Mouse (Mus musculus) stomach, embryonic 14.5 days (tissue): ENCODE measurements at regions not wholly inside any gene's neighbourhood (a gene's known extent, or its start where the extent isn't known, plus 50 kb on each side); places are given as distances from the start of the nearest gene placed in this dataset.
"Not testable (repeated sequence)": the region's sequence is repeated elsewhere in the genome, so short reads cannot be mapped to it uniquely, and the experiment has no call there.

ENCODE experiments used
- ATAC-seq: fragments of 200-750 bp; cut with Nextera tagmentation; 2 replicates; pipeline ENCODE4 v1.8.0; 2017; ENCODE audit warnings: low read depth, moderate TSS enrichment; ENCODE audit not compliant: insufficient number of reproducible peaks, insufficient read depth, low FRiP score
- H3K27ac ChIP-seq: fragments of 300-500 bp; sonication (generic); 2 replicates; pipeline ENCODE4 v1.5.1; 2014; ENCODE audit warnings: mild to moderate bottlenecking, low read length, moderate library complexity, mixed read lengths
- H3K27me3 ChIP-seq: fragments of 300-500 bp; sonication (generic); 2 replicates; pipeline ENCODE4 v1.6.1; 2014; ENCODE audit warnings: low read length, control low read depth, mixed read lengths; ENCODE audit not compliant: control insufficient read depth, insufficient read depth
- H3K36me3 ChIP-seq: fragments of 300-500 bp; sonication (generic); 2 replicates; pipeline ENCODE4 v1.6.1; 2014; ENCODE audit warnings: mild to moderate bottlenecking, control low read depth, low read length, moderate library complexity, mixed read lengths; ENCODE audit not compliant: control insufficient read depth, insufficient read depth
- H3K4me1 ChIP-seq: fragments of 300-500 bp; sonication (generic); 2 replicates; pipeline ENCODE4 v1.6.1; 2014; ENCODE audit warnings: low read length, control low read depth, mixed read lengths; ENCODE audit not compliant: control insufficient read depth, insufficient read depth
- H3K4me2 ChIP-seq: fragments of 300-500 bp; sonication (generic); replicated peaks from 2 replicates; pipeline ENCODE4 v1.6.1; 2014; ENCODE audit warnings: low read depth, low read length, control low read depth
- H3K4me3 ChIP-seq: fragments of 300-500 bp; sonication (generic); 2 replicates; pipeline ENCODE4 v1.5.1; 2014; ENCODE audit warnings: low read depth, low read length, control low read depth
- H3K9ac ChIP-seq: fragments of 300-500 bp; sonication (generic); replicated peaks from 2 replicates; pipeline ENCODE4 v1.6.1; 2014; ENCODE audit warnings: low read depth, mild to moderate bottlenecking, control low read depth, low read length, moderate library complexity, mixed read lengths
- H3K9me3 ChIP-seq: fragments of 300-500 bp; sonication (generic); 2 replicates; pipeline ENCODE4 v1.6.1; 2016; ENCODE audit warnings: low read depth, low read length, control low read depth; ENCODE audit not compliant: control insufficient read depth
- WGBS: fragments of 180-500 bp; shearing (Covaris S2); extraction: QIAGEN DNeasy Blood & Tissue Kit; methylation state at CpG from one replicate; pipeline ENCODE4 v1.1.7; 2014; 5-methylcytosine and 5-hydroxymethylcytosine counted together

DNA sequence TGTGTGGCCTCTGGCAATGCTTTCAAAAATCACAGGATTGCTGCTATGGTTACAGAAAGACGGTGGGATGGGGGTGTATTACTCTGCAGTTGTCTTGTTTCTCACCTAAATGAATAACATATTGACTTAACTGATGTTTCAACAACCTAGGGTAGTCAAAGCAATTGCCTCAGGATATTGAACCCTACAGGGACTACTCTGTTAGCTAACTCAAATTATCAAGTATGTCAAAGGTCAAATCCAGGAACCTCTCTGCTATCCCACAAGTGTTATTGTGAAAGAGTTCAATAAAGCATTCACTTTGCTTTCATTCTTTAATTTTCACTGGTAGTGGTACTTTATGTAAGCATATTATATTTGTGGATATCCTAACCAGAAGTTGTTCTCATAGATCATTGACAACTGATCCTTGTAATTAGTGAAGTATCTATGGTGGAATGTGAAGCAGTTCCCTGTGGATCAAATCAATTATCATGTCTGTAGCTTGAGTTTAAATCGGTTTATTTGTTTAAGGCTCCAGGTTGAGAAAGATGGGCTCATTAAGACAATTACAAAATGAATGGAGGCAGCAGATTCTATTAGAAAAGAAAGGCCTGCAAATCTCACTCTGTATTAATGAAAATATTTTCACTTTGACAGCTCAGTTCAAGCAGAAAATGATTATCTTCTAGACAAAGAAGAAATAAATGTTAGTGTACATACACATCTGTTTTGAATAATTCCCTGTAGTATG is 259.4 kb upstream of the Gje1 start:
- 41% methylated on average over 2 of the region's 2 CpGs for WGBS
- Histone ChIP-seq H3K9ac (no peak overlapping the region), H3K4me2 (no peak overlapping the region), H3K36me3 (no peaks in the 10 kb centered on the region), H3K27ac (no peak overlapping the region), H3K4me1 (no peaks in the 10 kb centered on the region), H3K9me3 (no peaks in the 10 kb centered on the region), H3K27me3 (no peaks in the 10 kb centered on the region), H3K4me3 (no peak overlapping the region)
- no peak for ATAC-seq

DNA sequence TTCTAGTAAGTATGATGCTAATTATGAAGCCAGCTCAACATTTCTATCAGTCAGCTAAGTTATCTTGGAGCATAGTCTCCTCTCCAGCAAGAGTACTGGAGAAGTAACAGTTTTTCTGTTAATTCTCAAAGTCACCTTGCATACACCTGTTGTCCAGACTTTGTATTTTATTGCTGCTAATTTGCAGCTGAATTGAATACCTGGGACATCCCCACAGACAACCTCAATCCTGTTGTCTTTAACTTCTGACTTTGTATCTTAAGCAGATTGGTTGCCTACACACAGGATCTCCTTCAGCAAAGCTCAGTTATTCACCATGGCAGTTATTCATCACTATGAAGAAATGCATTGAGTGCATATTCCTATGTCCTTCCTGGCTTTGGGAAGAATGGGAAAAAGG is 251.7 kb upstream of the Gje1 start:
- no peaks in the 10 kb centered on the region for H3K9me3 ChIP-seq
- no peaks in the 10 kb centered on the region for H3K4me1 ChIP-seq
- H3K4me2 ChIP-seq = no peak overlapping the region
- no peak overlapping the region for H3K27ac ChIP-seq
- no peak for ATAC-seq
- no peak overlapping the region for H3K9ac ChIP-seq
- no peaks in the 10 kb centered on the region for H3K27me3 ChIP-seq
- H3K36me3 ChIP-seq = no peaks in the 10 kb centered on the region
- H3K4me3 ChIP-seq = no peak overlapping the region

DNA sequence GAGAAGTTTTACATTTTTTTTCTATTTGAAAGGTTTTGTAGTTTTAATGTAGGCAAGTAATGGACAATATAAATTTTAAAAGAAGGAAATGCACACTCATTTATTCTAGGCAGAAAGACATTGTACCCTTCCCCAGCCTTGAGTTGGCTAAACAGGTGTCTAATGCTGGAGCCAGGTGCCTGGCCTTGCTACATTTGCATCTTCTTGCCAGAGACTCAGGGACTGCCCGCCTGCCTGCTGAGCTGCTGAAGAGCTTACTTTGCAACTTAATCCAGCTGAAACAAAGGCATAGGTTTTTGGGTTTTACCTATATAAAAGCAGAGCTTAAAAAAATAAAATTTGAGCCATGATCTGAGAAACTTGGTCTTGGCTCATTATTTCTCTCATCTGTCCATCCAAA is 249.6 kb upstream of the Gje1 start:
- no peaks in the 10 kb centered on the region for H3K36me3 ChIP-seq
- H3K27me3 ChIP-seq = no peaks in the 10 kb centered on the region
- no peak overlapping the region for H3K4me2 ChIP-seq
- H3K4me3 ChIP-seq = no peak overlapping the region
- 49% methylated on average over 1 of the region's 1 CpGs for WGBS
- no peak overlapping the region for H3K27ac ChIP-seq
- H3K9ac ChIP-seq = no peak overlapping the region
- H3K4me1 ChIP-seq = no peaks in the 10 kb centered on the region
- no peak for ATAC-seq
- no peaks in the 10 kb centered on the region for H3K9me3 ChIP-seq

DNA sequence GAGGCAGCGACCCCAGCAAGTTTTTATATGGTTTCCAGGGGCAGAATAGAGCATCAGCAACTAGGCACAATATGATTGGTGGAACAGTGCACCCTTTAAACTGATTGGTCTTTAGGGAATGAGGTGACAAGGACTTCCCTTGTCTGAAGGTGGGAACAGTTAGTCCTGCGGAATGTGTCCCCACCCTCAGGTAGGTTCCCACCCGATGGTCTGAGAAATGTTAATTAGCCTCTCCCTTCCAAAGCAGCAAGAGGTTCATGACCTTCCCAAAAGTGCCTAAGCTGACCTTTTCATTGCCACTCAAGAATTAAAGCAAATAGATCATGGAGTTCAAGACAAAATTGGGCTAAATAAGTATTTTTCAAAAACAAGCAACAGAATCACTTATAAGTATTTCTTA is 248.8 kb upstream of the Gje1 start:
- not testable (repeated sequence) for H3K27ac ChIP-seq, H3K9ac ChIP-seq, H3K4me1 ChIP-seq, H3K4me3 ChIP-seq, H3K36me3 ChIP-seq, ATAC-seq, H3K27me3 ChIP-seq, H3K4me2 ChIP-seq, H3K9me3 ChIP-seq
- WGBS = 71% methylated on average over 3 of the region's 3 CpGs

DNA sequence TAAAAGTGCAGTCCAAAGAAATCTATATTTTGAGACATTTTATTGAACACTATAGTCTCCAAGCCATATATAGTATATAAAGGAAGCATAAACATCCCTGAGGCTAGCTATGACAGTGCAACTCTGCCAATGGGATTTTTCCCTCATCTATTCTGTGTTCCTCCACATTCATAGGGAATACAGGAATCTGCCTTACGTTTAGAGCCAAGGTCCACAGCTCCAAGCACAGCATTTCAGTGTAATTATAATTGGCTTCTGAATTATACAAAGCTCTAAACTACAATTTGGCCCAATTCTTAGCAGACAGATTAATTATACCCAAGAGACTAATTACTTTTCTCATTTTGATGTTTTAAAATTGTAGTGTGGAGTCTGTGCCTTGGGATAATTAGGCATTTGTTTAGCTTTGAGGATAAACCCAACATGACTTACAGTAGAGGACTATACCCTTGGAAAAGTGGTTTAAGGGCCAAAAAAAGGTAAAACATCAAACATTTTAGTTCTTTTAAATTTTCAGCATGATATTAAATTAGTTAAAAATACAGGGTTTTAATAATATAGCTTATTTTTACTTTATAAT is 235.0 kb upstream of the Gje1 start:
- no peaks in the 10 kb centered on the region for H3K4me1 ChIP-seq
- H3K27ac ChIP-seq = no peak overlapping the region
- H3K9me3 ChIP-seq = no peaks in the 10 kb centered on the region
- H3K4me2 ChIP-seq = no peak overlapping the region
- no peak overlapping the region for H3K9ac ChIP-seq
- no peak overlapping the region for H3K4me3 ChIP-seq
- no peaks in the 10 kb centered on the region for H3K36me3 ChIP-seq
- WGBS = 38% methylated on average over 1 of the region's 1 CpGs
- ATAC-seq = no peak
- H3K27me3 ChIP-seq = no peaks in the 10 kb centered on the region

DNA sequence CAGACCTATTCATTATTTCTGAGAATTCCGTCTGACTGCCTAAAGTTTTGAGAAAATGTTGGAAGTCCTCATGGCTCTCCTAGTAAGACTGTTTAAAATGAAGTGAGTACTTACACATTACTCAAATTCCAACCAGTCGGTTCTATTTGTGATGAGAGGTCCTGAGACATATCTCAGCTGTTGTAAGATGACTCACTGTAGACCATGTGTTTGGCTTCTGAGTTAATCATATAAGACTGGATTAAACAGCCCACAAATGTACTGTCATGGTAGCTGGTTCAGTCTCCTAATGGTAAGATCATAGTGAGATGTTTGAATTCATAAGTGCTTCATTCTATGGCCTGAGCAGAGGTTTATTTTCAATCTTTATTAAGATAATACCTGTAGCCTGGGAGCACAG is 223.9 kb upstream of the Gje1 start:
- WGBS = 20% methylated on average over 2 of the region's 2 CpGs
- no peak overlapping the region for H3K4me3 ChIP-seq
- no peak overlapping the region for H3K27ac ChIP-seq
- no peaks in the 10 kb centered on the region for H3K9me3 ChIP-seq
- ATAC-seq = 0 out of 2 replicates have a peak, but pooled peaks have one; percentile 42
- no peaks in the 10 kb centered on the region for H3K27me3 ChIP-seq
- H3K4me2 ChIP-seq = no peak overlapping the region
- no peaks in the 10 kb centered on the region for H3K36me3 ChIP-seq
- H3K4me1 ChIP-seq = no peaks in the 10 kb centered on the region
- no peak overlapping the region for H3K9ac ChIP-seq
